In genomic region chr10:82795767-82796166, GRCm38 (mm10) we compare ENCODE assay signal across 7 mouse cellular contexts. TPM values are rescaled to one million over a fixed set of nuclear protein-coding genes. Genes with fewer than 3 reads are reported as not detected.
DNase-seq lines count a peak whose midpoint lies in the region; ATAC-seq and TF ChIP-seq lines count a peak whose summit lies in the region.

No protein-coding gene starts in this region.

- WGBS in embryonic facial prominence, embryonic 10.5 days = 48% methylated on average over 8 of the region's 8 CpGs
- 45% methylated on average over 8 of the region's 8 CpGs for WGBS in forebrain, postnatal 0 days

- H3K4me2 ChIP-seq in forebrain, postnatal 0 days (ENCODE audit: low read depth) = peak overlapping the region; percentile 44

- peak overlapping the region; percentile 26 for H3K4me3 ChIP-seq in left cerebral cortex, adult 2 months
- H3K4me3 ChIP-seq in embryonic facial prominence, embryonic 10.5 days = peak overlapping the region; percentile 34
- H3K4me3 ChIP-seq in forebrain, postnatal 0 days (ENCODE audit: low read depth, low read length) = peak overlapping the region; percentile 24

- peak overlapping the region; percentile 81 for H3K27ac ChIP-seq in left cerebral cortex, adult 2 months
- H3K27ac ChIP-seq in embryonic facial prominence, embryonic 10.5 days (replicated peaks) = peak overlapping the region; percentile 78
- no peak overlapping the region for H3K27ac ChIP-seq in forebrain, postnatal 0 days (ENCODE audit: low read depth, low read length)

- intact Hi-C loops in left cerebral cortex, adult 2 months (cut with DNase I) = loop anchor here (1.0 to 2.0 kb wide), 2 partner anchors 29 to 106 kb away; no protein-coding TSS in a partner anchor
- intact Hi-C loops in left cerebral cortex, postnatal 10 days (cut with DNase I) = no loop called here

- peak; percentile 21; the same call in 1 of the 2 replicates for ATAC-seq in forebrain, postnatal 0 days
- 0 out of 2 replicates have a peak, but pooled peaks have one; percentile 18 for ATAC-seq in megakaryocyte progenitor cell, adult 5-6 weeks (replicated peaks; ENCODE audit: poor library complexity)

- H3K9ac ChIP-seq in forebrain, postnatal 0 days = peak overlapping the region; percentile 28; the same call in 1 of the 2 replicates

- peaks cover 2% of the 10 kb centered on the region; the same call in 1 of the 2 replicates for H3K9me3 ChIP-seq in embryonic facial prominence, embryonic 10.5 days
- no peaks in the 10 kb centered on the region for H3K9me3 ChIP-seq in forebrain, postnatal 0 days (ENCODE audit: low read length)

- peaks cover 25% of the 10 kb centered on the region for H3K4me1 ChIP-seq in embryonic facial prominence, embryonic 10.5 days
- peaks cover 5% of the 10 kb centered on the region; the same call in 1 of the 2 replicates for H3K4me1 ChIP-seq in forebrain, postnatal 0 days (ENCODE audit: insufficient read depth)

- no peak for DNase-seq in left cerebral cortex, adult 2 months (ENCODE audit: extremely low spot score in 1 of 2, low spot score in 2 of 2)
- DNase-seq in left cerebral cortex, postnatal 10 days (ENCODE audit: extremely low spot score in 1 of 2, low spot score in 2 of 2) = no peak
- no peak for DNase-seq in embryonic facial prominence, embryonic 10.5 days (ENCODE audit: low spot score)
- DNase-seq in forebrain, postnatal 0 days = peak; percentile 27
- DNase-seq in embryo, embryonic 9.5 days (ENCODE audit: extremely low spot score) = no peak
- no peak for DNase-seq in ovary, postnatal 36 days (ENCODE audit: low spot score)

- H3K27me3 ChIP-seq in embryonic facial prominence, embryonic 10.5 days (replicated peaks; ENCODE audit: low read depth, poor library complexity, severe bottlenecking) = no peaks in the 10 kb centered on the region
- no peaks in the 10 kb centered on the region for H3K27me3 ChIP-seq in forebrain, postnatal 0 days (ENCODE audit: insufficient read depth, low read length)

- no peak for TF ChIP-seq CTCF in left cerebral cortex, adult 2 months (IDR thresholded peaks at IDR 0.05)
- no peak for TF ChIP-seq CTCF in forebrain, postnatal 0 days (IDR thresholded peaks at IDR 0.05; ENCODE audit: low read depth)

- no peaks in the 10 kb centered on the region for H3K36me3 ChIP-seq in embryonic facial prominence, embryonic 10.5 days (replicated peaks)
- no peaks in the 10 kb centered on the region for H3K36me3 ChIP-seq in forebrain, postnatal 0 days (ENCODE audit: insufficient read depth)

RNA-seq across cellular contexts. Expression of gene Nfyb, which starts 31.8 kb away (rescaled TPM):
- total RNA-seq in left cerebral cortex, adult 2 months (2021) = 10 to 100 TPM; 57.3 to 60.2 TPM
- 10 to 100 TPM; 58.9 to 62.9 TPM for total RNA-seq in left cerebral cortex, postnatal 10 days (2021)
- polyA plus RNA-seq in embryonic facial prominence, embryonic 10.5 days (2016; fragmentation: Nextera tagmentation; extraction: Ambion mirVana) = 54.6 and 56.3 TPM in 2 replicates
- total RNA-seq in forebrain, postnatal 0 days (2014; rRNA removed) = 69.2 and 78.1 TPM in 2 replicates
- 32.4 and 34.2 TPM in 2 replicates for polyA plus RNA-seq in forebrain, postnatal 0 days (2015; fragmentation: Nextera tagmentation; extraction: Ambion mirVana)
- total RNA-seq in megakaryocyte progenitor cell, adult 5-6 weeks (2015) = 36.2 and 41.8 TPM in 2 replicates
- 65.0 and 92.2 TPM in 2 replicates for total RNA-seq in megakaryocyte progenitor cell, adult 5-6 weeks (2017)

RNA-seq across cellular contexts. Expression of gene Txnrd1, which starts 38.0 kb away (rescaled TPM):
- 10 to 100 TPM; 46.9 to 48.1 TPM for total RNA-seq in left cerebral cortex, adult 2 months (2021)
- total RNA-seq in left cerebral cortex, postnatal 10 days (2021) = 10 to 100 TPM; 49.7 to 65.9 TPM
- 169 and 177 TPM in 2 replicates for polyA plus RNA-seq in embryonic facial prominence, embryonic 10.5 days (2016; fragmentation: Nextera tagmentation; extraction: Ambion mirVana)
- total RNA-seq in forebrain, postnatal 0 days (2014; rRNA removed) = 96.3 and 108 TPM in 2 replicates
- 74.5 and 81.5 TPM in 2 replicates for polyA plus RNA-seq in forebrain, postnatal 0 days (2015; fragmentation: Nextera tagmentation; extraction: Ambion mirVana)
- total RNA-seq in megakaryocyte progenitor cell, adult 5-6 weeks (2015) = 50.6 and 56.6 TPM in 2 replicates
- 96.0 and 102 TPM in 2 replicates for total RNA-seq in megakaryocyte progenitor cell, adult 5-6 weeks (2017)
